Mouse (Mus musculus): ENCODE results near the gene Scarb1.

GRCm38 (mm10) chr5:125253917-125254316 lies 87.0 kb downstream of the Scarb1 start:
- TF ChIP-seq EP300 (IDR thresholded peaks at IDR 0.05; ENCODE audit: insufficient read depth, low read depth, low read length) (no peak), POLR2A (IDR thresholded peaks at IDR 0.05; ENCODE audit: insufficient read depth, low read length) (no peak), CTCF (IDR thresholded peaks at IDR 0.05; ENCODE audit: low read depth, low read length) (no peak)
